Mouse (Mus musculus) ES-E14 (cell line): Measurements from ENCODE around the gene Pax5.

ENCODE experiments used
- CHD2 ChIP-seq: IDR thresholded peaks from 2 replicates; pipeline ENCODE4 v1.6.1; 2014; ENCODE audit warnings: mild to moderate bottlenecking, low read depth, low read length, inconsistent platforms
- HCFC1 ChIP-seq: IDR thresholded peaks from 2 replicates; pipeline ENCODE4 v1.6.1; 2012; ENCODE audit warnings: low read length, inconsistent platforms, borderline replicate concordance; ENCODE audit not compliant: insufficient read depth
- ZNF384 ChIP-seq: IDR thresholded peaks from 2 replicates; pipeline ENCODE4 v1.6.1; 2012; ENCODE audit warnings: low read depth, low read length, inconsistent platforms

DNA sequence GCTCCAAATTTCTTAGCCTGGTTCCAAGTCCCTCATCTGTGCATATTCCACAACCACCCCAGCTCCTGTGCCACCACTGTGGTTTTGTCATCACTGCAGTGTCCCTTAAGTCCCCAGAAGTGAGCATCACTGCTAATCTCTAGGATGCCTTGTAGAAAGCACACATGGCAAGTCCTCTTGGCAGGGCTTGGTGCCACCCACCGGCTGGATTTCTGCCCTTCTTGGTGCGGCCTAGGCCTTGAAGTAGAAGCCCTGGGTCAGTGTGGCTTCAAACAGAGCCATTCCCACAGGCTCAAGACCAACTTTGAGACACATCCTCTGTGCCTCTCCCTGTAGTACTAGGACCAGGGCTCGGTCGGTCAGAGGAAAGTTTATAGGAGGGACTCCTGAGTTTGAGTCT, 174.6 kb downstream of the Pax5 start:
- TF ChIP-seq CHD2: no peak
- no peak for TF ChIP-seq ZNF384
- no peak for TF ChIP-seq HCFC1
